Mouse (Mus musculus): ENCODE data around the gene Lrrc9.

DNA sequence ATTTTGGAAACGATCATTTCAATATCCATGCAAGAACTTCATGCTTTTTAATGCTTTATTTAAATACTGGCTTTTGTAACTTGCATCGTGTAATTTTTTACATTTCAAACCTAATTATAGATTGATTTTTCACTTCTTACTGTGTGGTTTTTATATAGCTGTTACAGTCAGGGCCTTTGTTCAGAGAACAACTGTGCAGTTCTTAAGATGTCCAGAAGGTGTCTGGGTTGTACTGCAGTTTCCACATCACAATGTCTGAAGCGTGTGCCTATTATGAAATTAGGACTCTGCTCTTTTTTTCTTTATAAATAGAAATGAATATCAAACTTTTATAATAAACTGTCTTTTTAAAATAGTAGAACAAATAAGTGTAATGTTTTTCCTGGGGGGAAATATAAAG lies 73.8 kb downstream of the Lrrc9 start:
- no peak for TF ChIP-seq CTCF (IDR thresholded peaks at IDR 0.05; ENCODE audit: control insufficient read depth, insufficient read depth, insufficient read length)
- no peak for TF ChIP-seq MAX (IDR thresholded peaks at IDR 0.05)
- no peak for TF ChIP-seq MYOD1 (IDR thresholded peaks at IDR 0.05; ENCODE audit: control insufficient read depth, insufficient read length, low read depth)
